Mouse (Mus musculus) stomach, embryonic 14.5 days (tissue): ENCODE data around the gene Dnm2. TPM values are rescaled to one million over a fixed set of nuclear protein-coding genes. Genes with fewer than 3 reads are reported as not detected.

Experiments
- ATAC-seq: fragments of 200-750 bp; cut with Nextera tagmentation; 2 replicates; pipeline ENCODE4 v1.8.0; 2017; ENCODE audit warnings: low read depth, moderate TSS enrichment; ENCODE audit not compliant: insufficient number of reproducible peaks, insufficient read depth, low FRiP score
- H3K27ac ChIP-seq: fragments of 300-500 bp; sonication (generic); 2 replicates; pipeline ENCODE4 v1.5.1; 2014; ENCODE audit warnings: mild to moderate bottlenecking, low read length, moderate library complexity, mixed read lengths
- H3K27me3 ChIP-seq: fragments of 300-500 bp; sonication (generic); 2 replicates; pipeline ENCODE4 v1.6.1; 2014; ENCODE audit warnings: low read length, control low read depth, mixed read lengths; ENCODE audit not compliant: control insufficient read depth, insufficient read depth
- H3K36me3 ChIP-seq: fragments of 300-500 bp; sonication (generic); 2 replicates; pipeline ENCODE4 v1.6.1; 2014; ENCODE audit warnings: mild to moderate bottlenecking, control low read depth, low read length, moderate library complexity, mixed read lengths; ENCODE audit not compliant: control insufficient read depth, insufficient read depth
- H3K4me1 ChIP-seq: fragments of 300-500 bp; sonication (generic); 2 replicates; pipeline ENCODE4 v1.6.1; 2014; ENCODE audit warnings: low read length, control low read depth, mixed read lengths; ENCODE audit not compliant: control insufficient read depth, insufficient read depth
- H3K4me2 ChIP-seq: fragments of 300-500 bp; sonication (generic); replicated peaks from 2 replicates; pipeline ENCODE4 v1.6.1; 2014; ENCODE audit warnings: low read depth, low read length, control low read depth
- H3K4me3 ChIP-seq: fragments of 300-500 bp; sonication (generic); 2 replicates; pipeline ENCODE4 v1.5.1; 2014; ENCODE audit warnings: low read depth, low read length, control low read depth
- H3K9ac ChIP-seq: fragments of 300-500 bp; sonication (generic); replicated peaks from 2 replicates; pipeline ENCODE4 v1.6.1; 2014; ENCODE audit warnings: low read depth, mild to moderate bottlenecking, control low read depth, low read length, moderate library complexity, mixed read lengths
- H3K9me3 ChIP-seq: fragments of 300-500 bp; sonication (generic); 2 replicates; pipeline ENCODE4 v1.6.1; 2016; ENCODE audit warnings: low read depth, low read length, control low read depth; ENCODE audit not compliant: control insufficient read depth
- WGBS: fragments of 180-500 bp; shearing (Covaris S2); extraction: QIAGEN DNeasy Blood & Tissue Kit; methylation state at CpG from one replicate; pipeline ENCODE4 v1.1.7; 2014; 5-methylcytosine and 5-hydroxymethylcytosine counted together
- polyA plus RNA-seq: library from polyadenylated mRNA; unstranded; fragments of >200 nt; fragmentation: Nextera tagmentation; extraction: Ambion mirVana; gene quantifications from 2 replicates; pipeline ENCODE4 v1.2.1, GENCODE M21; 2014

The Dnm2 gene
- polyA plus RNA-seq, 1 experiment from 2014 or later: 61.6 TPM

DNA sequence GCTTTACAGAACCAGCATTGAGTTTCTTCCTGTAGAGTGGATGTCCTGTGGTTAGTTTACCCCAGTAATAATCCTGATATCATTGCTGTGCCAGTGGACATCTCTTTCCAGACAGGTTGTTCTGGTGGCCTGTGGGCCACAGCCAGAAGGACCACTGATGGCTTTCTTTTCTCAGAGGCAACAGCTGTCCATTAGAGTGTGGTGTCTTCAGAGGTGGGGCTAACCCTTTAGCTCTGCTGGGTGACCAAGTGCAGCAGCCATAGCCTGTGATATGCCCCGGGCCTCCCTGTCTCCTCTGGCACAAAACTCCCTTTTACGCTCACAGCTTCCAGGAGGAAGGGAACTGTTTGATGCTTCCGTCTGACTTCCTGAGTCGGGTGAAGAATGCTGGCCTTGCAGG, 19.9 kb downstream of the Dnm2 start:
- WGBS: 81% methylated on average over 4 of the region's 4 CpGs
- no peaks in the 10 kb centered on the region; the same call in 1 of the 2 replicates for H3K36me3 ChIP-seq
- no peak overlapping the region for H3K27ac ChIP-seq
- H3K9me3 ChIP-seq: no peaks in the 10 kb centered on the region
- no peak overlapping the region for H3K9ac ChIP-seq
- no peaks in the 10 kb centered on the region for H3K27me3 ChIP-seq
- no peak overlapping the region for H3K4me3 ChIP-seq
- H3K4me1 ChIP-seq: no peaks in the 10 kb centered on the region
- ATAC-seq: no peak
- H3K4me2 ChIP-seq: no peak overlapping the region

DNA sequence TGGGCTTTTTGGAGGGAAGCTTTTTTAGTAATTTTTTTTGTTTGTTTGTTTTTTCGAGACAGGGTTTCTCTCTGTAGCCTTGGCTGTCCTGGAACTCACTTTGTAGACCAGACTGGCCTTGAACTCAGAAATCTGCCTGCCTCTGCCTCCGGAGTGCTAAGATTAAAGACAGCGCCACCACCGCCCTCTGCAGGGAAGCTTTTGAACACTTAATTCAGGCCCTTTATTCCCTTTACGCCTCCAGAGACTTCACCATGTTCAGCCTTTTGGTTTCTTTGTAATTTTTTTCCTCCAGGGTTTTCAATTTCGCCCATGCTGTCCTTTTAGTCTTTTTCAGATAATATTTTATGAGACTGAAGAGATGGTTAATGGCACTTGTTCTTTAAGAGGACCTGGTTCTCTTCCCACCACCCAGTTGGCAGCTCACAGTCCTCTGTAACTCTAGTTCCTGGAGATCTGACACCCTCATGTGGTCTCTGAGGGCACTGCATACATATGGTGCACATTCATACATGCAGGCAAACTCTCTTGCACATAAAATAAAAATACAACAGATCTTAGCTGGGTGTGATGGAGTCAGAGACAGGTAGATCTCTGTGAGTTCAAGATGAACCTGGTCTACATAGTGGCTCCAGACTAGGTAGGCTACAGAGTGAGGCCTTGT, 20.5 kb downstream of the Dnm2 start:
- no peak overlapping the region for H3K9ac ChIP-seq
- no peaks in the 10 kb centered on the region for H3K27me3 ChIP-seq
- H3K4me3 ChIP-seq: no peak overlapping the region
- H3K4me2 ChIP-seq: no peak overlapping the region
- H3K4me1 ChIP-seq: no peaks in the 10 kb centered on the region; the same call in 1 of the 2 replicates
- H3K27ac ChIP-seq: no peak overlapping the region
- no peaks in the 10 kb centered on the region; the same call in 1 of the 2 replicates for H3K36me3 ChIP-seq
- ATAC-seq: no peak
- H3K9me3 ChIP-seq: no peaks in the 10 kb centered on the region
- 96% methylated on average over 6 of the region's 6 CpGs for WGBS

DNA sequence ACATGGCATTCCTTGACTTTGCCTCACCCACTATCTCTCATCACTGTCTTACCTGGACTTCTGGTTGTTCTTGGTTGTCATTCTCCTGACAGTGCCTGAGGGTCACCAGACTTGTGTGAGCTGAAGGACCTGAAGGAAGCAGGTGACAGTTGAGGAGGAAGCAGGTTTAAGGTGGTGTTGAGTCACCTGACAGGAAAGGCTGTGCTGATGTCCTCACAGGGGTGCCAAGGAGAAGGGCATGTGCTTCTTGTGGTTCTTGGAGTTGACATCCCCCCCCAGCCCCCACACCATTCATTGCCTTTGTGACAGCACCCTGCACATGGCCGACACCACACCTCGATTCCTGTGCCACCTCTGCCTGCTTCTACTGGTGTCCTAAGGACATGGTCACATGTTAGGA, 23.1 kb downstream of the Dnm2 start:
- no peak overlapping the region for H3K4me2 ChIP-seq
- no peaks in the 10 kb centered on the region for H3K9me3 ChIP-seq
- no peak overlapping the region for H3K4me3 ChIP-seq
- H3K4me1 ChIP-seq: peaks cover 6% of the 10 kb centered on the region
- H3K27me3 ChIP-seq: no peaks in the 10 kb centered on the region
- 84% methylated on average over 2 of the region's 2 CpGs for WGBS
- H3K27ac ChIP-seq: no peak overlapping the region
- no peaks in the 10 kb centered on the region; the same call in 1 of the 2 replicates for H3K36me3 ChIP-seq
- H3K9ac ChIP-seq: no peak overlapping the region
- no peak for ATAC-seq

DNA sequence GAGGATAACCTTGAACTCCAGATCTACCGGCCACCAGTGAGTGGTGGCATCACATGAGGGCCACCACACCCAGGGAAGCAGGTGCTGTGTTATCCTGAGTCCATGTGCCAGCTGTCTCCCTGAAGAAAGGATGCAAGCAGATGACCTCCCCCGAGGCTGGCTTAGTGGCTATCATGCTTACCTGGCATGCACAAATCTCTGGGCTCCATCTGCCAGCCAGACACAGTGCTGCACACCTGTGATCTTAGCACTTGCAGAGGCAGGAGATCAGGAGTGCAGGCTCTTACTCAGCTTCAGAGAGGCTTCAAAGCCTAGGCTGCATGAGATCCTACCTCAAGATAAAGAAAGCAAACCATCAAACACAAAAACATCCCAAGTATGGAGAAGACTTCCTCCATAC, 25.0 kb downstream of the Dnm2 start:
- Histone ChIP-seq H3K9ac (no peak overlapping the region), H3K36me3 (no peaks in the 10 kb centered on the region; the same call in 1 of the 2 replicates), H3K27me3 (no peaks in the 10 kb centered on the region), H3K4me3 (no peak overlapping the region), H3K4me1 (peaks cover 6% of the 10 kb centered on the region), H3K4me2 (no peak overlapping the region), H3K9me3 (no peaks in the 10 kb centered on the region), H3K27ac (no peak overlapping the region)
- ATAC-seq: no peak
- 64% methylated on average over 2 of the region's 2 CpGs for WGBS

DNA sequence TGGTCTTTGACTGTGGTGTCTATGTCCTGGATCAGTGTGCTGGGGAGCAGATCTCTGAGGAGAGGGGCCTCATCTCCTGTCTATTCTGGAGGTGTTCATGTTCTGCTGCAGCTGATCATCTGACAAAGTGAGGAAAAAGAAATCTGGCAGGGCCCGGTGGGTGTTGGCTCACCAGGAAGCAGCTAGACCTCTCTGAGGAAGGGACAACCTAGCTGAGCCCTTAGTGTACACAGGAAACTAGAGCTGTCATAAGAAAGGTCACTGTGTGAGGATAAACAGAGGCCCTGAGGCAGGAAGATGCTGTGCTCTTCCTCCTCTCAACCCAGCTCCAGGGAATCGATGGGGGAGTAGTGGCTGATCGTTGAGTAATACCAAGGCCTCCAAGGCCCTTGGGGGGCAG, 25.6 kb downstream of the Dnm2 start:
- H3K9ac ChIP-seq: no peak overlapping the region
- H3K36me3 ChIP-seq: no peaks in the 10 kb centered on the region; the same call in 1 of the 2 replicates
- H3K4me1 ChIP-seq: peaks cover 6% of the 10 kb centered on the region
- no peak overlapping the region for H3K4me2 ChIP-seq
- H3K27ac ChIP-seq: no peak overlapping the region
- WGBS: 68% methylated on average over 3 of the region's 3 CpGs
- H3K27me3 ChIP-seq: no peaks in the 10 kb centered on the region
- ATAC-seq: no peak
- H3K9me3 ChIP-seq: no peaks in the 10 kb centered on the region
- H3K4me3 ChIP-seq: no peak overlapping the region

DNA sequence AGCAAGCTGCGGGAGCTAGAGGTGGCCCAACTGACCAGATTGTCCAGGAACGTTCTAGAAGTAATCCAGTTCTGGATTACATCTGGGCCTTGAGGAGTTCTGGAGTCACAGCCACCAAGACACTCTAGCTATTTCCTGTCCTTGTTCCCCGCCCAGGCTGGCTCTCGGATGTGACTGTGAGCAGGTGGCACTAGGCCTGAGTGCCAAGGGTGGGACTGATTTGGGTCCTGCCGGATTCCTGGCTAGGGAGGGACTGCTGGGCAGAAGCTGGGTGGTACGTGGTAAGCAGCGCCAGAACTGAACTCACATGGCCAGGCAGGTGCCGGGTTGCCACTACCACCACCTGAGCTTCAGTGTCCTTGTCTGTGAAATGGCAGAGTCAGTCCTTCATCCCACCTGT, 26.7 kb downstream of the Dnm2 start:
- WGBS: 89% methylated on average over 8 of the region's 8 CpGs
- Histone ChIP-seq H3K9me3 (no peaks in the 10 kb centered on the region), H3K27ac (no peak overlapping the region), H3K4me3 (no peak overlapping the region), H3K36me3 (no peaks in the 10 kb centered on the region), H3K9ac (no peak overlapping the region), H3K27me3 (no peaks in the 10 kb centered on the region), H3K4me2 (no peak overlapping the region), H3K4me1 (peaks cover 6% of the 10 kb centered on the region)
- ATAC-seq: no peak

DNA sequence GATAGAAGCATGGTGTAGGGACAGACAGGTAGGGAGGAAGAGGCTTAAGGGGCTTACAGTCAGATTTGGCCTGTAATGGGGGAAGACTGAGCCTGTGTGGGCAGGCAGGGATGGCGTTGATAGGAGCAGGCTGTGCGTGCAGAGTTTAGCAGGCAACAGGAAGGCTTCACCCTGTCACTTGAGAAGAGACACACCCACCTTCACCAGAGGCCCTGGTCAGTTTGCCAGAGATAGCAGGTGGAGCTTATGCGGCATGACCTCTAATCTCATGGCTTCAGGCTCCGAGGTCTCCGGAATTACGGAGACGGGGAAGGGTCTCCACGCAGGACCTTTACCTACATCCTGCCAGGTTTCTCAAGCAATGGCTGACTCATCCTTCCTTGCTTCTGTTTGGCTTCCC, 27.2 kb downstream of the Dnm2 start:
- Histone ChIP-seq H3K9ac (no peak overlapping the region), H3K36me3 (no peaks in the 10 kb centered on the region), H3K4me3 (no peak overlapping the region), H3K4me1 (peaks cover 6% of the 10 kb centered on the region), H3K27ac (no peak overlapping the region), H3K27me3 (no peaks in the 10 kb centered on the region), H3K9me3 (no peaks in the 10 kb centered on the region), H3K4me2 (no peak overlapping the region)
- 52% methylated on average over 8 of the region's 8 CpGs for WGBS
- ATAC-seq: no peak

DNA sequence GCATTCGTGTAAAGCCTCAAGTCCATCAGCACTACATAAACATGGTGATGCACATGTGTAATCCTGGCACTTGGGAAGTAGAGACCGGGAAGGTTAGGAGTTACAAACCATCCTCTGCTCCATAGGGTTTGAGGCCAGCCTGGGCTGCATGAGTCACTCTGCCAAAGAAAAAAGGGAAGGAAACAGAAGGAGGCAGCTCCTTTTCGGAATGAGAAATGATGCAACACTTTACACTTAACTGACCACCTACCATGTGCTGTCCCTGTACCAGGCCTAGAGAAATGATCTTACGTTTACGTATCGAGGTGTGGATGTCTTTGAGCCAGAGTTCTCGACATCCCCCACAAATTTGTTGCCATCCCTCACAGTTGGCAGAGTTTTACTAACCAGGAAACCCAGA, 28.3 kb downstream of the Dnm2 start:
- H3K4me3 ChIP-seq: no peak overlapping the region
- H3K36me3 ChIP-seq: no peaks in the 10 kb centered on the region
- H3K4me2 ChIP-seq: no peak overlapping the region
- H3K9me3 ChIP-seq: no peaks in the 10 kb centered on the region
- H3K27ac ChIP-seq: no peak overlapping the region
- no peaks in the 10 kb centered on the region for H3K27me3 ChIP-seq
- no peak overlapping the region for H3K9ac ChIP-seq
- 86% methylated on average over 7 of the region's 7 CpGs for WGBS
- H3K4me1 ChIP-seq: peaks cover 6% of the 10 kb centered on the region
- ATAC-seq: no peak

DNA sequence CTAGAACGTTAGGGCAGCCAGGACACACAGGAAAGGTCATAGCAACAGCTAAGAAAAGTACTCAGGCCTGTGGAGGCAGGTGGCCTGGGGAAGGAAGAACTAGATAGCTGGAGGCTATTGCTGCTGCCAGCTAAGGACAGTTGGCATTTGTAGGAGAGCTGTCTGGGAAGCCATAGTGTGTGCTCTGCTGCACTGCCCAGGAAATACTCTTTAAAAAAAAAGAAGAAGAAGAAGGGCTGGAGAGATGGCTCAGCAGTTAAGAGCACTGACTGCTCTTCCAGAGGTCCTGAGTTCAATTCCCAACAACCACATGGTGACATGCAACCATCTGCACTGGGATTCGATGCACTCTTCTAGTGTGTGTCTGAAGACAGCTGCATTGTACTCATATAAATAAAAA, 28.8 kb downstream of the Dnm2 start:
- Histone ChIP-seq H3K27me3 (no peaks in the 10 kb centered on the region), H3K4me2 (no peak overlapping the region), H3K4me3 (no peak overlapping the region), H3K9me3 (no peaks in the 10 kb centered on the region), H3K4me1 (peaks cover 6% of the 10 kb centered on the region), H3K36me3 (no peaks in the 10 kb centered on the region), H3K9ac (no peak overlapping the region), H3K27ac (no peak overlapping the region)
- no peak for ATAC-seq
- WGBS: 84% methylated on average over 2 of the region's 2 CpGs
